9 mouse cellular contexts compared by ENCODE assay signal in the genomic region with DNA sequence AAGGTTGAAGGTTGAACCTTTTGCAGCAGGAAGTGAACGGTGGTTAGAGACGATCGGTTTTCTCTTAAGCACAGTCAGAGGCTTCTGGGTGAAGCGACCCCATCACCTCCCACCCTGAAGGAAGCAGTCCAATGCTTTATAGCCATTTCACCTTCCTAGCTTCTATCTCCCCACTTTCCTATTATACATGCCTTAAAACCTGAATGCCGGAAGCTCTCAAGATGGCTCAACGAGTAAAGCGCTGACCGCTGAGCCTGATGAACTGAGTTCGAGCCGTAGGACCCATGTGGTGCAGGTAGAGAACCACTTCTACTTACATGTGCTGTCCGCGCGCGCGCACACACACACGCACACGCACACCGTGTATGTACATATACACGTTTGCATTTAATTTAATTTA. TPM values are rescaled to one million over a fixed set of nuclear protein-coding genes. Genes with fewer than 3 reads are reported as not detected.
A peak's percentile ranks its signal among the peaks of the same experiment; 100 is the strongest.
DNase-seq lines count a peak whose midpoint lies in the region; ATAC-seq and TF ChIP-seq lines count a peak whose summit lies in the region.
"Had no signal": no experiment of that assay in that cellular context is flagged by ENCODE, and none has a peak within 500 bp of the region (broad histone marks: within the 10 kb centered on the region; RNA-seq: fewer than 3 reads in every experiment).

No protein-coding gene starts in this region.

- H3K4me1 ChIP-seq in kidney, embryonic 16.5 days (ENCODE audit: insufficient read depth, low read length): peaks cover 7% of the 10 kb centered on the region; the same call in 1 of the 2 replicates
- H3K4me1 ChIP-seq in kidney, adult 2 months (ENCODE audit: control insufficient read depth, insufficient read depth, low read length): no peaks in the 10 kb centered on the region
- no peaks in the 10 kb centered on the region for H3K4me1 ChIP-seq in intestine, postnatal 0 days (replicated peaks; ENCODE audit: control insufficient read depth, insufficient read depth, low read length)
- H3K4me1 ChIP-seq in neural tube, embryonic 13.5 days (replicated peaks): peaks cover 32% of the 10 kb centered on the region

- H3K36me3 ChIP-seq in kidney, embryonic 16.5 days (ENCODE audit: insufficient read depth, low read length): no peaks in the 10 kb centered on the region
- no peaks in the 10 kb centered on the region for H3K36me3 ChIP-seq in kidney, adult 2 months (ENCODE audit: control insufficient read depth, insufficient read depth, low read length)
- no peaks in the 10 kb centered on the region for H3K36me3 ChIP-seq in intestine, postnatal 0 days (ENCODE audit: control insufficient read depth, insufficient read depth)
- H3K36me3 ChIP-seq in neural tube, embryonic 13.5 days: no peaks in the 10 kb centered on the region

- WGBS in kidney, embryonic 16.5 days: 40% methylated on average over 19 of the region's 19 CpGs
- WGBS in kidney, adult 2 months: 37% methylated on average over 19 of the region's 19 CpGs
- 38% methylated on average over 19 of the region's 19 CpGs for WGBS in intestine, postnatal 0 days
- WGBS in neural tube, embryonic 13.5 days: 30% methylated on average over 19 of the region's 19 CpGs

- no peak overlapping the region for H3K27ac ChIP-seq in kidney, embryonic 16.5 days (ENCODE audit: low read length)
- no peak overlapping the region for H3K27ac ChIP-seq in kidney, adult 2 months (ENCODE audit: insufficient read depth, low read depth, low read length)
- no peak overlapping the region for H3K27ac ChIP-seq in intestine, postnatal 0 days (ENCODE audit: low read depth, low read length)
- H3K27ac ChIP-seq in neural tube, embryonic 13.5 days (replicated peaks): no peak overlapping the region
- H3K27ac ChIP-seq: macrophage had no signal

- TF ChIP-seq CTCF in kidney, adult 2 months (conservative IDR thresholded peaks at IDR 0.05; ENCODE audit: insufficient read depth, insufficient read length, low read depth, low read length): no peak
- TF ChIP-seq CTCF in intestine, postnatal 0 days (IDR thresholded peaks at IDR 0.05; ENCODE audit: low read depth): no peak

- no peak overlapping the region for H3K9ac ChIP-seq in kidney, embryonic 16.5 days (replicated peaks; ENCODE audit: low read length)
- no peak overlapping the region for H3K9ac ChIP-seq in intestine, postnatal 0 days (ENCODE audit: low read depth, low read length)
- no peak overlapping the region for H3K9ac ChIP-seq in neural tube, embryonic 13.5 days

- H3K9me3 ChIP-seq in kidney, embryonic 16.5 days (ENCODE audit: low read length): no peaks in the 10 kb centered on the region
- H3K9me3 ChIP-seq in intestine, postnatal 0 days (ENCODE audit: control insufficient read depth): no peaks in the 10 kb centered on the region
- no peaks in the 10 kb centered on the region for H3K9me3 ChIP-seq in neural tube, embryonic 13.5 days

- peak overlapping the region; percentile 23 for H3K4me3 ChIP-seq in kidney, embryonic 16.5 days (ENCODE audit: low read length)
- H3K4me3 ChIP-seq in kidney, adult 2 months (ENCODE audit: insufficient read depth, low read depth, low read length): no peak overlapping the region
- H3K4me3 ChIP-seq in intestine, postnatal 0 days (ENCODE audit: low read depth, low read length): 0 out of 2 replicates have a peak overlapping the region, but pooled peaks have one; percentile 12
- H3K4me3 ChIP-seq in neural tube, embryonic 13.5 days: peak overlapping the region; percentile 0; the same call in 1 of the 2 replicates

- peak overlapping the region; percentile 43 for H3K4me2 ChIP-seq in kidney, embryonic 16.5 days (replicated peaks; ENCODE audit: low read depth, low read length)
- peak overlapping the region; percentile 44 for H3K4me2 ChIP-seq in intestine, postnatal 0 days (replicated peaks; ENCODE audit: low read depth)
- H3K4me2 ChIP-seq in neural tube, embryonic 13.5 days: peak overlapping the region; percentile 42

- no peak for TF ChIP-seq POLR2A in kidney, adult 2 months (IDR thresholded peaks at IDR 0.05; ENCODE audit: low read depth, low read length)

- DNase-seq in kidney, adult 2 months: no peak
- peak; percentile 22 for DNase-seq in embryo, embryonic 9.5 days (ENCODE audit: extremely low spot score)
- DNase-seq in adrenal gland, postnatal 4 days (ENCODE audit: low spot score in 2 of 2): no peak
- no peak for DNase-seq in c-Kit-positive CD71-positive TER-119-positive erythroid progenitor cells, embryonic 14.5 days (ENCODE audit: low spot score)

- ATAC-seq in kidney, embryonic 16.5 days (ENCODE audit: low FRiP score, low TSS enrichment): no peak
- ATAC-seq in intestine, postnatal 0 days: no peak
- no peak for ATAC-seq in neural tube, embryonic 13.5 days (ENCODE audit: low read depth)
- no peak for ATAC-seq in erythroblast, adult 5-6 weeks (replicated peaks; ENCODE audit: low FRiP score, poor library complexity, severe bottlenecking)

- peaks cover 11% of the 10 kb centered on the region for H3K27me3 ChIP-seq in kidney, embryonic 16.5 days (ENCODE audit: insufficient read depth, low read length)
- no peaks in the 10 kb centered on the region for H3K27me3 ChIP-seq in kidney, adult 2 months (replicated peaks; ENCODE audit: control insufficient read depth, insufficient read depth, low read length)
- no peaks in the 10 kb centered on the region for H3K27me3 ChIP-seq in intestine, postnatal 0 days (replicated peaks; ENCODE audit: control insufficient read depth, insufficient read depth, low read length)
- peaks cover 22% of the 10 kb centered on the region for H3K27me3 ChIP-seq in neural tube, embryonic 13.5 days

RNA-seq across cellular contexts. Expression of a gene that starts 35.4 kb away (rescaled TPM):
- polyA plus RNA-seq in kidney, embryonic 16.5 days (2015; fragmentation: Nextera tagmentation; extraction: Ambion mirVana): 14.0 and 15.7 TPM in 2 replicates
- polyA plus RNA-seq in kidney, adult 2 months (2012; rRNA removed): 2.7 and 2.9 TPM in 2 replicates
- polyA plus RNA-seq in intestine, postnatal 0 days (2015; fragmentation: Nextera tagmentation; extraction: Ambion mirVana): 11.4 and 13.5 TPM in 2 replicates
- polyA plus RNA-seq in neural tube, embryonic 13.5 days (2015; fragmentation: Nextera tagmentation; extraction: Ambion mirVana): 9.7 and 10.3 TPM in 2 replicates
- 16.3 and 17.3 TPM in 2 replicates for total RNA-seq in erythroblast, adult 5-6 weeks (2015; ENCODE audit: low replicate concordance)
- total RNA-seq in erythroblast, adult 5-6 weeks (2017; ENCODE audit: low replicate concordance): 13.4 and 21.0 TPM in 2 replicates
- 10 to 100 TPM; 23.3 to 23.6 TPM for total RNA-seq in adrenal gland, postnatal 4 days (2021)
